Mouse (Mus musculus) left cerebral cortex, adult 6 months (tissue): ENCODE results near the gene Muc4. TPM values are rescaled to one million over a fixed set of nuclear protein-coding genes. Genes with fewer than 3 reads are reported as not detected.

Experiments
- long read RNA-seq, 2 experiments: library from polyadenylated mRNA; unstranded; transcript quantifications; one replicate each; pipeline ENCODE4 v2.0.0; 2019 to 2020
- polyA plus RNA-seq: library from polyadenylated mRNA; unstranded; fragments of <200 nt; fragmentation: Nextera tagmentation; gene quantifications from 2 replicates; pipeline ENCODE4 v1.2.3, GENCODE M21; 2021

The Muc4 gene
- polyA plus RNA-seq, result not detected in 2 replicates
- long read RNA-seq, experiment 1, result 0 reads
- long read RNA-seq, experiment 2, result 0 reads

DNA sequence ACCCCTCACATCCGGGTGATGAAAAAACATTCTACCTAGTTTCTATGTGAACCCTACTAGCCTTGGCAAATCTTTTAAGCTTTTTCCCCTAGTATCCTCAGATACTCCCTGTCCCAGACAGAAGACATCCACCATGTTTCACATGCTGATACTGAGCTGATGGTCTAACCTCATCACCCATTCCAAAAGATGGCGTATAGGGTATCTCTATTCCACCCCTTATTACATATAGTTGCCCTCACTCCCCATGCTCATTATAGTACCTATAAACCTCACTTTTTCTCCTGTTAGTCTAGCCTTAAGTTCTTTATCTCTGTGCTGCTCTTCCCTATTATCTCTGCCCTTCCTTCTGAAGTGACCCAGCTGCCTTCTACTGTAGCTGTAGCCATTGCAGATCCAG, at the start of gene Muc4:
Muc4 (plus strand) TSS at position 301 of the 400 bp plus-strand sequence.

DNA sequence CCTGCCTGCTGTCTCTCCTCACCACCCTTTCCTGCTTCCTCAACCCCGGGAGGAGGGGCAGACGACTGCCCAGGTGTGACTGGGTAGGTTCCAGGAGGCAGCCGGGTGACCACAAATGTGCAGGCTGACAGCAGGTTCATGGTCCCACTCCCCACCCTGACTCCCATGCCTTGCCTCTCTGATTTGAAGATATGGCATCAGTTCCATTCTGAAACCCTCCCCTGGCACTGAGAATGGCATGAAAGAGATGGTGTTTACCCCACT, 61.7 kb downstream of the Muc4 start, which contains the start of gene Muc20:
Muc20 (minus strand) TSS at position 10 of the 264 bp plus-strand sequence.

DNA sequence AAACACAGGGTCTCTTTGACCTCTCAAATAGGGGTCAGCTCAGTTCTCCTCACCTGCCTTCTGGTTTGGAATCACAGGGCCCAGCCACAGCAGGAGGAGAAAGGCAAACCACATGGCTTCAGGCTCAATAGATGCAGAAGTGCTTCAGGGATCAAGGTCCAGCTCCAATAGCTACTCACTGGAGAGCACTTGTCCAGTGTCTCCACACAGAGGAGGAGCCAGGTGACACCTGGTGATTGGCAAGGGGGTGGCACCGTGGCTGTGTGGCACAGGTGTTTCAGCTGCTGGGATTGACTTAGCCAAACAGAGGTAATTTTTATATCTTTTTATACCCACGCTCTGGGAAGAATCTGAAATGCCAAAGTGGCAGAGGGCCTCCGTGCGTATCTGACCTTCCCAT, 74.6 kb downstream of the Muc4 start, which contains the start of gene Smbd1:
Smbd1 (minus strand) TSS at position 157 of the 400 bp plus-strand sequence.

Other genes with a start within 250 kb of the Muc4 start
- not detected in 2 replicates for gene Slc51a, start 248.0 kb upstream of the Muc4 start, polyA plus RNA-seq
- gene Zdhhc19, start 239.6 kb upstream of the Muc4 start, polyA plus RNA-seq, result not detected in 2 replicates
- 14.6 and 14.7 TPM in 2 replicates for gene Tfrc, start 127.0 kb upstream of the Muc4 start, polyA plus RNA-seq
- gene Tnk2, start 92.0 kb upstream of the Muc4 start, polyA plus RNA-seq, result 9.0 and 20.1 TPM in 2 replicates
- gene Muc20, start 61.5 kb downstream of the Muc4 start, polyA plus RNA-seq, result not detected in 2 replicates
- not detected in 2 replicates for gene Smbd1, start 74.6 kb downstream of the Muc4 start, polyA plus RNA-seq
- 90.5 and 123 TPM in 2 replicates for gene Fyttd1, start 141.6 kb downstream of the Muc4 start, polyA plus RNA-seq
- 16.2 and 17.1 TPM in 2 replicates for gene Rubcn, start 141.9 kb downstream of the Muc4 start, polyA plus RNA-seq
- gene Lrch3, start 178.2 kb downstream of the Muc4 start, polyA plus RNA-seq, result 5.4 and 7.5 TPM in 2 replicates